Mouse (Mus musculus) testis, postnatal 14 days (tissue): Measurements from ENCODE around the gene Slc41a3.

Experiments used
- DNase-seq: peaks from one replicate; pipeline ENCODE4 v3.0.0; 2021; ENCODE audit warnings: low spot score

Slc41a3 gene

DNA sequence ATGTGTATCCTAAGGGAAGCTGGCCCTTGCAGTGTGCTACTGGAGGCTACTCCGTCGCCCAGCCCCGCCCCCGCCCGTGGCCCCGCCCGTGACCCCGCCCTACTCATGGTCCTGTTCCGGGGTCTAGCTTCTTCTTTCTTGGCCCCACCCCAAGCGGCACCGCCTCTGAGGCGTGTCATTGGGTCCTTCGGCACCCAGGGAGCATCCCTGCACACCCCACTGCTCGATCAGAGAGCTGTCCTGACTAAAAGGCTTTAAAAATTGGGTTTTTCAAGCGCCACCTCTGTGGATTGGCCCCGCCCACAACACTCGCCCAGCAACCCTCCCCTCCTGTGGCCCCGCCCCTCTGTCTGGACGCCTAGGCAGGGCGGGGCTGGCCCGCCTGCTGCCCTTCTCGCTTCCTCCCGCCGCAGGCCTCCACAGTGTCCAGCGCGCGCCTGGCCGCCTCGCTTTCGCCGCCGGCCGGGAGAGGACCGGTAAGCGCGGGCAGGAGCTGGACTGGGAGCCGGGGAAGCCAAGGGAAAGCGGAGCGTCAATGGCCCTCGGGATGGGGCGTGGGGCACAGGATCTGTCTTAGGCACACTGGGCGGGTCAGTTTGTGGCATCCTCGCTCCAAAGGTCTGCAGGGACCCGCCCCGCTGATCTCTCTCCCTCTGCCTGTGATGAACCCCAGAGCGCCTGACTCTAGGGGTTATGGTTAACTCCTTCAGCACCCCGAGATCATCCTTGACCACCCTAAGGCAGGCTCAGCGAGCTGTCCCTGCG lies at the start of gene Slc41a3:
TSS of gene Slc41a3 (plus strand) at position 193 of the 765 bp plus-strand sequence.
- DNase-seq, result peak; percentile 85

- DNase-seq, result no peak
These were observed 47.9 kb upstream of the Slc41a3 start for GRCm38 (mm10) chr6:90556534-90557058.

DNA sequence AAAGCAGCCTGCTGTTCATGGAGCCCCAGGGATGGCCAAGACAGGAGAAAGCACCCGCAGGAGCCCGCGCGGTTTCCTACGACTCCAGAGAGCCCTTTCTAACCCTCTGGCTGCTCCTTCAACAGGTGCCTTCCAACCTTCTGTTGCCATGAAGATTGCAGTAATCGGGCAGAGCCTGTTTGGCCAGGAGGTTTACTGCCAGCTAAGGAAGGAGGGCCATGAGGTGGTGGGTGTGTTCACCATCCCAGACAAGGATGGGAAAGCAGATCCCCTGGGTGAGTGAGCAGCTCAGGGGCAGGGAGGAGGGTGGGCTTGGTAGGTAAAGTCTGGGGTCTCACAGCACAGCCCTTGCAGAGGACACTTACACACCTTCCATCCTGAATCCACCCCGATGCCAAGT lies 47.4 kb upstream of the Slc41a3 start:
- DNase-seq, result no peak

DNA sequence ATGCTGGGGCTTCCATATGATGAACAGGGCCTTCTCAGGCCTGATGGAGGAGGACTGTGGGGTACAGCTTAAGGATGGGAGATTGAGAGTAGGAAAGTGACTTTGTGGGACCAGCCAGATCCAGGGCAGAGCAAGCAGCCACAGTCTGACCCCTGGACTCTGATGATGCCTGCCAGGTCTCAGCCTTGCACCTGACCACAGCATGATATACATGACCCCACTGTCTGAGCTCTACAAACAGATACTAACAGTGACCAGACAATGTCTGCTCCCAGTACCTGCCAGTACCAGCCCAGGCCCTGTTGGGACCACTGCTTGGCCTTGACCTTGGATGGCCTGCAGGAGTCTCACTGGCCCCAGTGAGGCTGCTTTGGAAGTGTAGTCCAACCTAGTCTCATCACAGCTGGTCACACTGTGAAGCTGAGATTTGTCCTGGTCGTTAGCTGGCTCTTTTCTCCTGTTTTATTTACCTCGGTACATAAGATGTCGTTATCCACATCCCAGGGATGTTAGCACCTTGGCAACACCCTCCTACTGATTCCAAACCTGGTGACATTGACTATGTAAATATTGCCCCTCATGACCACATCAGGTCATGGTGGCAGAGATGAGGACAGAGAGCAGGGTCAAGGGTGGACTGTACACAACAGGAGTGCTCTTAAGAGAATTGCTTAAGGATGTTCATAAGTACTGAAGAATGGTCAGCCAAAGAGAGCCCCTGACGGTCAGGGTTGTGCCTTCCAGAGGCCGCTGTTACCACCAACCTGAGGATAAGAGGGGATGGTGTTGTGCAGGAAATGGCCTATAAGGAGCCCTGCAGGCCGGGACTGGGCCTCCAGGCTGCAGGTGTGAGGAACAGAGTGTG lies 46.5 kb upstream of the Slc41a3 start:
- DNase-seq, result no peak

DNA sequence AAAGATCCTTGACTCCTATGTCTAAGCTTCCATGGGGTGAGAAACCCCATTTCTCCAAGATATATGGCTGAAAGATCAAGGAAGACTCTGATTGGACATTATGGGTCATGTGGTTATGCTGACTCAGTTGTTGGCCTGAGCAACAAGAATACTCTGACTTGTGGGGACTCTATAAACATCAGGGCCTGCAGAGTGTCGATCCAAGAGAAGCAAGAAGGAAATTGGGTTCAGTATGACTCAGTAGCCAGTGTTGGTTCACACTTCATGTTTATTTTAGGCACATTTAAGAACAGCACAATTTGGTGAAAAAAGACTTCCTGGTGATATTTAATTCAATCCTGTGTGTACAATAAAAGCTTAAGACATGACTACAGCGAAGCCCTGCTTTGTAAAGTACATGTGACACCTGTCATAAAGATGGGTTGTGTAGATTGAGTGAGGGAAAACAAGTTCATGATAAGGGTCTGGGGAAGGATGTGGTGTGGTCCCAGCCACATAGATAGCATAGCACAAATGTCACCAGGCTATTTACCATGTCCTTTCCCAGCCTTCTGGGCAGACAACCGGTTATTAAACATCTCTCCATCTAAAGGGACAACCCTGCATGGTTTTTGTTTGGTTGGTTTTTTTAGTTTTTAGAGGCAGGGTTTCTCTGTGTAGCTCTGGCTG lies 44.0 kb upstream of the Slc41a3 start:
- DNase-seq, result no peak

- no peak for DNase-seq
These were observed 43.2 kb upstream of the Slc41a3 start for GRCm38 (mm10) chr6:90561234-90561781.

- no peak for DNase-seq
These were observed 40.3 kb upstream of the Slc41a3 start for GRCm38 (mm10) chr6:90564240-90564639.

GRCm38 (mm10) chr6:90565357-90566215 lies 38.9 kb upstream of the Slc41a3 start:
- DNase-seq, result no peak

DNA sequence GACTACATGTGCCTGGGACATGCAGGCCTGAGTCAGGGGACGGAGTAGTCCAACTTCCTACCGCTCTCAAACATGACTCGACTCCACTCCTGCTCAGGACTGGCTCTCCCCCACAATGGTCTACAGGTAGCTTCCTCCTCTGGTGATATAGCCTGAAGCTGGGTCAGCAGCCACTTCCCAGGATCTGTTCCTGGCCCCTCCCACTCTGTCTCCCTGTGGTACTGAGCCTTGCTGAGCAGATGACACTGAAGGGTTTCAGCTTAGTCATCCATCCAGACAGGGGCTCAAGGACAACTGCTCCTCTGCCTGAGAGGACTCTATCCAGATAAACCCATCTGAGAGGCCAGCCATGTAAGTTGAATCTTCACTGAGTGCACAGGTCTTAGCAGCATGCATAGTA lies 37.0 kb upstream of the Slc41a3 start:
- DNase-seq, result no peak

DNA sequence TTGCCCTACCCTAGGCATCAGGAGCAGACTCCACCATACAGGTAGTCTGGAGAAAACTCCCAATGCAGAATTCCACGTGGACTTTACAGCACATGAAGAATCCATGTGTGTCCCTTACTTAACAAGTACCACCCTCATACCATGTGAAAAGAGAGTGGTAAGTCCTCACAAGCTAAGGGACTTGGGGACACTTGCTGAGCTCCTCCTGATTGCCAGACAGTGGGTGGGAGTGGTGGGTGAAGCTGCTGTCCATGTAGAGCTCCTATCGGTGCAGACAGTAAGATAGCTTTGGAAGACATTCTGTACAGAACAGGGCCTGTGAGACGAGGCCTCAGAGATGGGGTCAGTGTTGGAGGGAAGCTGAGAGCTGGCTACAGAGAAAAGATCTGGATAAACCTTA lies 36.6 kb upstream of the Slc41a3 start:
- no peak for DNase-seq

DNA sequence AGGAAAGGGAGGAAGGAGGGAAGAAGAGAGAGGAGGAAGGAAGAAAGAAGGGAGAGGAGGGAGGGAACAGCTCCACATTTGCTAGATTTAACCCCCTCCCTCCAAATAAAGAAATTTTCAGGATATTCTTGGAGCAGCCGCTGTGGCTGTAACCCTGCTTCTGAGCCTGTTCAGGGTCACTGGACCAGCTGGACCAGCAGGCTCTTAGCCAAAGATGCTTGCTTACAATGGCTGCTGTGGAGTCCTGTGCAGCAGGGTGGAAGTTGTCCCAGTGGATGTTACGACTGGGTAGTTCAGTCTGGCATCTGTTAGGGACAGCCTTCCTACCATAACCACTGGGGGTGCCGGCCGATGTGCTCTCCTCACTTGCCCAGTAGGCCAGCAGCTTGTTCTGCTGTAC lies 35.8 kb upstream of the Slc41a3 start:
- no peak for DNase-seq

DNA sequence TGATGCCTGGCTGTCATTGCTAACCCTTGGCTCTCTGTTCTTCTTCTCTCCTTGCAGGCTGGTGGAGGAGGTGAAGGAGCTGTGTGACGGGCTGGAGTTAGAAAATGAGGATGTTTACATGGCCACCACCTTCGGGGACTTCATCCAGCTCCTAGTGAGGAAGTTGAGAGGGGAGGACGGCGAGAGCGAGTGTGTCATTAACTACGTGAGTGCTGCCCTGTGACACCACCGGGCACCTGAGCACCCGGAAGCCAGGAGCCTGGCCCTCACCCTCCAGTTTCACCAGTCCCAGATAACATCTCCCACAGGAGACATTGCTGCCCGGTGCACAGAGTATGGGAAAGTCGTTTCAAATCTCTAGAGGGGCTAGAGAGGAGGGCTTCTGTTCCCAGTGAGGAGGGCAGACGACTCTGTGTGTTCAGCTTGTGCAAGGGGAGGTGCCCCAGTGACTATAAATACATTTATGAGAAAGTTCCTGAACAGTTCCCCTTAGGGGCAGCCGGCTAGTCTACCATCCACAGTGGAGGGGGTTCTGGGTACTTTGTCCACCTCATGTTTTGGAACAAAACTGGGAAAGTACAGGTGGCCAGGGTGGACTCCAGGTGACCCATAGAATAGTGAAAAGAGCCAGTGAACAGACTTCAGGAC lies 34.7 kb upstream of the Slc41a3 start:
- DNase-seq, result no peak

DNA sequence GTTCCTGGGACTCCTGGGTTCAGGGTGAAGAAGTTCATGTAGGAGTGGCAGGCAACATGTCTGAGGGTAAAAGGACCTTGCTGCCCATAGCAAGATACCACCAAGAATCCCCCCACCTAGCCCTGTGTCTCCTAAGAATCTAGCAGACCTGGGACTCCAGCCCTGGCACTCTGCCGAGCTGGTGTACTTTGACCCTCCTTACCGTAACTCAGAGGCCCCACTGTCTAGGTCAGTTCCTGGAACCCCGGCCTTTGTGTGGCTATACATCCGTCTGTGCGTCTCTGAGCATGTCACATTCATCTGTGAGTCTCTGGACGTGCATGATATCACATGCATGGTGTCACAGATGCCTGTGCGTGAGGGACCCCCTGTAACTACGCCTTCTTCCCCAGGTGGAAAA lies 34.1 kb upstream of the Slc41a3 start:
- DNase-seq, result no peak

DNA sequence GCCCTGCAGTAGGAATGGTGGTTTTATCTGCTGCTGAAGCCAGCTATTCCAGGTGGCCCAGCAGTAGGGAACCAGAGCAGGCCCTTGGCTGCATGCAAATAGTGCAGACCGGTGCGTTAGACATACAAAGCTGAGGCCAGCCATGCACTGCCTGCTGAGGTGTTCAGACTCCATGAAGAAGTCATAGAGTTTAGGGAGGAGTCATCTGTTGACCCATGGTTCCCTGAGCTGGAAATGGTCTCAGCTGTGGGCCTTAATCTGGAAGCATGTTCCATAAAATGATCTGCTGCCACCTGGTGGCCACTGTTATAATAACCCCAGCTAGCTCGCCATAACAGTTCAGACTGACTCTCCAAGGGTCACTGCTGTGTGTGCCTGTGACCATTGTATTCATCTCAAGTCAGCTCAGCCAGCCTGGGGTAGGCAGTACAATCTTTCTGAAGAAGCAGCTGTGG lies 29.2 kb upstream of the Slc41a3 start:
- peak; percentile 53 for DNase-seq

GRCm38 (mm10) chr6:90578174-90578573 lies 26.4 kb upstream of the Slc41a3 start:
- no peak for DNase-seq

DNA sequence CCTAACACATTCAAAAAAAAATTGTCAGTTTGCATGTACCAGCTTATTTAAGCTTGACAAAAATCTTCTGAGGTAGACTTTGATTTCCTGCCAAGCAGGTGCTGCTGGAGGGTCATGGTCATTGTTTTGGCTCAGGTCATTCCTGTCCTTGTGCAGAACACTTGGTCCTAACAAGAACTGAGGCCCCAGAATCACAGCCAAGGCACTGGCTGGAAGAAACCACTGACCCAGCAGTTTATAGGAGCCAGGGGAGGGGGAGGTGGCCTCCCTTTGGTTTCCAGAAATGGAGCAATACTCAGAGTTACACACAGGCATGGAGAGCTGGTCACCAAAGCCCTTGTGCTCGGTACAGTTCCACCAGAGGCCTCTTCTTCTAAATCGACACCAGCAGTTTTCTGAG lies 22.2 kb upstream of the Slc41a3 start:
- DNase-seq, result peak; percentile 58

DNA sequence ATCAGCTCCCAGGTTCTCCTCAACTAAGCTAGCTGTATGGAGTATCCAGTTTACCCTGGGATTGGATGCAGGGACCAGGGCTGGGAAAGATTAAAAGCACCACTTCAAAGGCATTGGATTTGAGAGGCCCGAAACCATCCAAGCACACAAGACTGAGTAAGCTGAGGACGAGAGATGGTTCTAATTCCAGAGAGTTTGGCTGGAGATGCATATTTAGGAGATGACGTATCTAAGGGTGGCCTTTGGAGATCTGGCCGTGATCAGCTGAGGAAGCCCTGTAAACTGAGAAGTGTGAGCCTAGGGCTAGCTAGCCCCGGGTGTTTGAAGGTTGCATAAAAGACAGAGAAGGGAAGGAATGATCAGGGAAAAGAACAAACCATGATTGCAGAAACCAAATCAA lies 16.4 kb upstream of the Slc41a3 start:
- DNase-seq, result no peak

DNA sequence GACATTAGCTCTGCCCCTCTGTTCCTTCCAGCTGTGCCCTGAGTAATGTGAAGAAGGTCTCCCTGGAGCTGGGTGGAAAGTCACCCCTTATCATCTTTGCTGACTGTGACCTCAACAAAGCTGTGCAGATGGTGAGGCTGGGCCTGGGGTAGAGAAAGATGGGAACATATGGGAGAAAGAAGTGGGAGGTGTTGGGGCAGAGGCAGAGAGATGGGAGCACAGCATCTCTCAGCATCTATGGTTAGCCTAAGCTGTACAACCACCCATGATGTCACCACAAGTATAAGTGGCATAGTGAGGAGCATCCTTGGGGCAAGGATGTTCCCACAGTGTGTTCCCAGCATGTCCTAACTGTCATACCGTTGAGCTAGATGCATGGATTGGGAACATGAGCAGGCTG lies 13.8 kb upstream of the Slc41a3 start:
- DNase-seq, result no peak

- DNase-seq, result no peak
These were observed 9.6 kb upstream of the Slc41a3 start for GRCm38 (mm10) chr6:90594972-90595371.

DNA sequence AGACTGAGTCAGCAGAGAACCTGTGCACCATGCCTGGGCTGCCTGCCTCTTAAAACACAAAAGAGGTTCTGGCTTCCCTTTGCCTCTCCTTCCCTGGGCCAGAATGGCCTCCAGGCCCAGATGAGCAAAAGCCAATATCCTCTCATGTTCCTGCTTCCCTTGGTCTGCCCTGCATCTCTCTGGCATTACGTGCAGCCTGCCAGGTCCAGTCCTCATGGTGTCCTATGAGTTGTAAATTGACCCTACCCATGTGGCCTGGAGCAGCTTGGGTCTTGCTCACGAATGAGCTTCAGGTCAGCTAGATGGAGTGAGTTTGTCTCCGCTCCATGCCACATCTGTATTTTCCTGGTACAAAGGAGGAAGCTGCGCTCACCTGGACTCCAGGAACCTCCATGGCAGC lies 7.5 kb upstream of the Slc41a3 start:
- DNase-seq, result no peak

- no peak for DNase-seq
These were observed 6.9 kb upstream of the Slc41a3 start for GRCm38 (mm10) chr6:90597592-90597991.
